Mouse (Mus musculus) bone marrow, adult 2 months (tissue): Measurements from ENCODE around the gene Gmnc.

Source experiments
- CTCF ChIP-seq: fragments of 200-500 bp; IDR thresholded peaks from 2 replicates; pipeline ENCODE4 v1.5.1; 2011; ENCODE audit warnings: low read length, control low read depth; ENCODE audit not compliant: control insufficient read depth, insufficient read depth
- POLR2A ChIP-seq: fragments of 200-500 bp; IDR thresholded peaks from 2 replicates; pipeline ENCODE4 v1.6.1; 2011; ENCODE audit warnings: low read depth, mild to moderate bottlenecking, control low read depth, low read length, borderline replicate concordance; ENCODE audit not compliant: control insufficient read depth

DNA sequence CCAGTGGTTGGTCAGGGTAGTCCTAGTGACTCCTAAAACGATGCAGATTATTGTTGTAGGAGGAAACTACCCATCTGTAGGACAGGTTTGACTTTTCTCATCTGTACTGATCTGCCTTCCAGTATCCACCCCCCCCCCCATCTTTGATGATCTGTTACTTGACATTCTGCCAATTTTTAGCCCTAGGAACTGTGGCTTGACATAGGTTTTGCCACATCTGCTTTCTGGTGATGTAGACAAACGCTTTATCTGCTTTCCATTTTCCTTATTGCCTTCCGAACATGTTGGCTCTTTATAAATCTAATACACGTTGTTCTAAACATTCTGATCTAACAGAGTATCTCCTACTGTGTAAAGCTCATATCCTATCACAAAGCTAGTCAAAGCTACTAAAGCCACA lies 34.8 kb upstream of the Gmnc start:
- TF ChIP-seq CTCF (no peak), POLR2A (no peak)
